Mouse (Mus musculus) megakaryocyte, embryonic 14.5 days (primary cell): ENCODE measurements around the gene Inip. TPM values are rescaled to one million over a fixed set of nuclear protein-coding genes. Genes with fewer than 3 reads are reported as not detected.

ENCODE experiments used
- H3K27me3 ChIP-seq: replicated peaks from 2 replicates; pipeline ENCODE3; 2012; ENCODE audit warnings: inconsistent platforms
- H3K36me3 ChIP-seq: replicated peaks from 2 replicates; pipeline ENCODE3; 2012; ENCODE audit warnings: low read length, inconsistent platforms, mixed read lengths
- H3K4me1 ChIP-seq: 2 replicates; pipeline ENCODE4 v1.6.1; 2012; ENCODE audit warnings: inconsistent platforms
- H3K4me3 ChIP-seq: replicated peaks from 2 replicates; pipeline ENCODE3; 2012; ENCODE audit warnings: moderate library complexity, mild to moderate bottlenecking, inconsistent platforms
- H3K9me3 ChIP-seq: 2 replicates; pipeline ENCODE4 v1.6.1; 2012; ENCODE audit warnings: inconsistent platforms
- FLI1 ChIP-seq: IDR thresholded peaks from 2 replicates; pipeline ENCODE4 v1.6.1; 2012; ENCODE audit warnings: low read length, inconsistent platforms, mixed read lengths
- GATA1 ChIP-seq: IDR thresholded peaks from 3 replicates; pipeline ENCODE4 v1.6.1; 2012; ENCODE audit warnings: mixed read lengths, low read length, inconsistent platforms, borderline replicate concordance
- polyA plus RNA-seq: library from polyadenylated mRNA; stranded (reverse); fragments of >175 nt; gene quantifications from 2 replicates; pipeline ENCODE4 v1.2.3, GENCODE M21; 2012; ENCODE audit warnings: low replicate concordance; ENCODE audit not compliant: insufficient read depth

Inip gene
- 6.1 and 9.7 TPM in 2 replicates for polyA plus RNA-seq

GRCm38 (mm10) chr4:59801489-59801888 is at the start of gene Inip:
TSS of gene Inip (minus strand) at chr4:59801589.
- Histone ChIP-seq H3K9me3 (no peaks in the 10 kb centered on the region), H3K4me1 (peaks cover 68% of the 10 kb centered on the region), H3K36me3 (no peaks in the 10 kb centered on the region), H3K4me3 (peak within 1 kb of the TSS; percentile 64), H3K27me3 (no peaks in the 10 kb centered on the region)
- no peak for TF ChIP-seq FLI1
- TF ChIP-seq GATA1: no peak

DNA sequence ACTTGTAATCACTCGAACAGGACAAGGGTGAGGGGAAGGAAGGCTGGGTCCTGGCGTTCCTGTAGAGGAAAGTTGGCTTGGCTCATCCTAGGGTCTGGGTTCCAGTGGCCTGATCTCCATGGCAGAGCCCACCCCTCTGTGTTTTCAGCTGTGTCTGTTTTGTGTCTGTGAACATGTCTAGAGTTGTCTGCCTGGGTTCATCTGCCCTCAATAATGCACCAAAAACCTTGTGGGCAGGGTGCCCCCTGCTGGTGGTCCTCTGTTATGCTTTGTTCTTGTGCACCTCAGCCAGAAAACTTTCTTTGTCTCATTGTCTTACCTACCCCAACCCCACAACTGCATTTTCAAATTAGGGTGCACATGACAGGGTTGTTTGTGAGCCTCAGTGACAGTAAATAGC is 48.8 kb upstream of the Inip start:
- Histone ChIP-seq H3K36me3 (peaks cover 63% of the 10 kb centered on the region), H3K9me3 (peaks cover 6% of the 10 kb centered on the region), H3K27me3 (no peaks in the 10 kb centered on the region), H3K4me1 (peaks cover 99% of the 10 kb centered on the region), H3K4me3 (peak overlapping the region; percentile 67)
- TF ChIP-seq FLI1 (no peak), GATA1 (no peak)

GRCm38 (mm10) chr4:59847447-59847846 is 46.1 kb upstream of the Inip start:
- Histone ChIP-seq H3K4me1 (peaks cover 99% of the 10 kb centered on the region), H3K36me3 (peaks cover 59% of the 10 kb centered on the region), H3K4me3 (peak overlapping the region; percentile 7), H3K27me3 (no peaks in the 10 kb centered on the region), H3K9me3 (peaks cover 6% of the 10 kb centered on the region)
- TF ChIP-seq FLI1: no peak
- TF ChIP-seq GATA1: no peak

DNA sequence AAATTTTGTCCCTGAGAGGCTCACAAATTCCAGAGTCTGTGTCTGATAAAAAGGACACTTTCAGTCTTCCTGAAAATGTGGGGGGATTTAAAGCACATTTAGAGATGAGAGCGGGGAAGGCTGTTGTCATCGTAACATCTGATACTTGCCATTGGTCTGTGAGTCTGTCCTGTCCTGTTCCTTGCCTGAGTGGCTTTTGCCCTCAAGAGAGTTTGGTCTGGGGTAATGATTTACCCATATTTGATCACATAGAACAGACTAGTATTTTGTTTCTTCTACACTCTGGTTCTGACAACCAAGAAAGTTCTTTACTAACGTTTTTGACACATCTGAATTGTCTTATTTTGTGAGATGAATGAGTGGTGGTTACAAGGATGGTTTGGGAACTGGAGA is 43.9 kb upstream of the Inip start:
- H3K9me3 ChIP-seq: no peaks in the 10 kb centered on the region
- H3K27me3 ChIP-seq: no peaks in the 10 kb centered on the region
- H3K36me3 ChIP-seq: peaks cover 61% of the 10 kb centered on the region
- H3K4me1 ChIP-seq: peaks cover 100% of the 10 kb centered on the region
- peak overlapping the region; percentile 88 for H3K4me3 ChIP-seq
- no peak for TF ChIP-seq GATA1
- no peak for TF ChIP-seq FLI1

DNA sequence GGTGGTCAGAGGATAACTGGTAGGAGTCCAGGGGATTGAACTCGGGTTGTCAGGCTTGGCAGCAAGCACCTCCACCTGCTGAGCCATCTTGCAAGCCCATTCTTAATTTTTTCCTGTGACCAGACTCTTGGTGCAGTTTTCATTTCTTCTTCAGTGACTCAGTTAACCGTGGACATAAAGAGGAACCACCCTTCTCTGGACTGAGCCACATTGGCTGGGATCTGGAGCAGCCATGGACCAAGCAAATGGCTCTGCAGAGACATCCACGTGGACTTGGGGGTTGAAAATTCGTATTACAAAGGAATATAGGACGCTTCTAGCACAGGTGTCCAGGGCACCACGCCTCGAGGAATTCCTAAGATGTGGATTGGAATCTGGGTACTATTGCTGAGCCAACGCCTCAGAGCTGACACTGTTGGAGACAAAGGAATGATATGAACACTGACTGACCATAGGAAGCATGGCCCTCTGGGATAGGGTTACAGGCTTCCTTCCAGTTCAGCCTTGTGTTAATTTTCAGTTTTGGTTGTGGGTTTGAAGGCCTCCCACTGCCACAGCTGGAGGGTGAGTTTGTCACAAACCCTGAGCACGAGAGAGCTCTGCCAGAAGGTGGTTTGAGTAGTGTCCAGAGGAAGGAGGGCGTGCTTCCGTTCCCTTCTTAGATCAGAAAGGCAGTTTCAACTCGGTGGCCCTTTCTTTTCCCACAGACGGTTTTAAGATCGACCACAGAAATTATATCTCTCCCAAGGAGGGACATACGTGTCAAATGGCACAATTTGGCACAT is 43.3 kb upstream of the Inip start:
- peak overlapping the region; percentile 88 for H3K4me3 ChIP-seq
- TF ChIP-seq GATA1: peak; percentile 87; the same call in 2 of the 3 replicates
- no peak for TF ChIP-seq FLI1
- peaks cover 62% of the 10 kb centered on the region for H3K36me3 ChIP-seq
- no peaks in the 10 kb centered on the region for H3K27me3 ChIP-seq
- H3K4me1 ChIP-seq: peaks cover 99% of the 10 kb centered on the region
- no peaks in the 10 kb centered on the region for H3K9me3 ChIP-seq

DNA sequence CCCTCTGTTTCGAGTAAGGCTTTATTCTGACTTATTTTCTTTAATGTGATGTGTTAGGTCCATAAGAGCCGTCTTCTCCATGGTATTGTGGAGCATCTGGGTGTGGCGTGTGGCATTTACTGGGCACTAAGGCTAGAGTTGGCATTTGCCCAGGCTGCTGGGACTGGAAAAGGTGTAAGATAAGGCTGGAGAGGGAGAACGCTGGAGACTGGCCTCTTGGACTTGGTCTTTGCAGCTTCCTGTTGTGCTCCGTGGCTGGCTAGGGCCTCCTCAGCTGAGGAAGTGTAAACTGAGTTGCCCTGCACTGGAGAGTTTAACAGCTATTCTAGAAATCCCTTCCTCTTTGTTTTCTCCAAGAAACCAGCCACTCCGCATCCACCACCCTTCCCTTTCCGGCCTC is 36.3 kb upstream of the Inip start:
- Histone ChIP-seq H3K9me3 (no peaks in the 10 kb centered on the region), H3K4me1 (peaks cover 86% of the 10 kb centered on the region), H3K4me3 (peak overlapping the region; percentile 86), H3K36me3 (peaks cover 60% of the 10 kb centered on the region), H3K27me3 (no peaks in the 10 kb centered on the region)
- no peak for TF ChIP-seq FLI1
- no peak for TF ChIP-seq GATA1

GRCm38 (mm10) chr4:59832810-59833209 is 31.4 kb upstream of the Inip start:
- TF ChIP-seq FLI1 (no peak), GATA1 (no peak)
- Histone ChIP-seq H3K4me1 (peaks cover 87% of the 10 kb centered on the region), H3K9me3 (no peaks in the 10 kb centered on the region), H3K4me3 (no peak overlapping the region), H3K36me3 (peaks cover 84% of the 10 kb centered on the region), H3K27me3 (no peaks in the 10 kb centered on the region)

GRCm38 (mm10) chr4:59831038-59831437 is 29.6 kb upstream of the Inip start:
- no peaks in the 10 kb centered on the region for H3K27me3 ChIP-seq
- no peak for TF ChIP-seq GATA1
- TF ChIP-seq FLI1: no peak
- H3K36me3 ChIP-seq: peaks cover 94% of the 10 kb centered on the region
- H3K4me1 ChIP-seq: peaks cover 89% of the 10 kb centered on the region
- no peak overlapping the region for H3K4me3 ChIP-seq
- H3K9me3 ChIP-seq: no peaks in the 10 kb centered on the region

- Histone ChIP-seq H3K36me3 (peaks cover 91% of the 10 kb centered on the region), H3K4me1 (peaks cover 92% of the 10 kb centered on the region), H3K27me3 (no peaks in the 10 kb centered on the region), H3K9me3 (no peaks in the 10 kb centered on the region), H3K4me3 (no peak overlapping the region)
- TF ChIP-seq FLI1 (no peak), GATA1 (no peak)
Measured at GRCm38 (mm10) chr4:59829072-59829471, 27.7 kb upstream of the Inip start.

- TF ChIP-seq FLI1: no peak
- TF ChIP-seq GATA1: no peak
- H3K27me3 ChIP-seq: no peaks in the 10 kb centered on the region
- no peaks in the 10 kb centered on the region for H3K9me3 ChIP-seq
- H3K4me1 ChIP-seq: peaks cover 100% of the 10 kb centered on the region
- no peak overlapping the region for H3K4me3 ChIP-seq
- H3K36me3 ChIP-seq: peaks cover 86% of the 10 kb centered on the region
Measured at GRCm38 (mm10) chr4:59826381-59826780, 25.0 kb upstream of the Inip start.
